Mouse (Mus musculus): Measurements from ENCODE around the gene Lmo7.

- TF ChIP-seq HCFC1 (IDR thresholded peaks at IDR 0.05; ENCODE audit: borderline replicate concordance, insufficient read depth, low read length) (no peak), ZNF384 (IDR thresholded peaks at IDR 0.05; ENCODE audit: low read depth, low read length) (no peak)
Measured at GRCm38 (mm10) chr14:101804119-101804518, 74.4 kb downstream of the Lmo7 start.
